Mouse (Mus musculus): Measurements from ENCODE around the gene Trub2.

Gene Trub2

DNA sequence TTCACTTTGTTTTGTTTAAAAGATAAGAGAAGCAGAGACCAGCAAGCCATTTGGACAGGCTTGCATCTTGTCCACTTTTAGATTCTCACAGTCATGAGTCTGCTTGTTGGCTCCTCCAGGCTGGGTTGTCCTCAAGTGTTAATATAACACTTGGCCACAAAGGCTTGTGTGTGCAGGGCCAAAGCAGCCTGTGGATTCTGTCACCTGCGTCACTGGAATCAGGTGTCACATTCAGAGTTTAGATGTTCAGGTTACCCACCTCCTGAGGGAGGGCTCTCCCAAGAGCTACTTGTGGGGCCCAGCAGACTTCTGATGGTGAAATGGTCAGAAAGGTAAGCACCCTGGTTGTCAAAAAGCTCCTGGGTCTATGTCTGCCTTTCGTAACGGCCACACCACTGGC, 65.2 kb downstream of the Trub2 start:
- no peak for DNase-seq

- DNase-seq, result no peak
Measured at GRCm38 (mm10) chr2:29718581-29718980, 69.7 kb downstream of the Trub2 start.

DNA sequence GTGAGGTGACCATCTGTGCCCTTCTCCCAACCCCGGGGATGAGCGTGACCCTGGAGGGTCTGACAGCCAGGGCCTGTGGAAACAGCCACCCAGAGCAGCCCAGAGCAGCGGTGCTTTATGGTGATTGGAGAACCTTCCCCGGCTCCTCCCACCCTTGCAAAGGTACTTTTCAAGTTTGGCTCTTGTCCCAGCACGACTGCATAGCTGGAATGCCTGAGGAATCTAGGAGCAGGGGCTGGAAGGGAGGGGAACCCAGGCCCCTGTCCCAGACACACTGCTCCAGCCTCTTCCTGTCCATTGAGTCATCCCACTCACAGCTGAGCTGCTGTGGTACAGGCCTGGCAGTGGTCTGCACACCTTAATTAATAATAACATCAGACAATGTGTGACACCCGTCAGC, 71.6 kb downstream of the Trub2 start:
- DNase-seq, result no peak

DNA sequence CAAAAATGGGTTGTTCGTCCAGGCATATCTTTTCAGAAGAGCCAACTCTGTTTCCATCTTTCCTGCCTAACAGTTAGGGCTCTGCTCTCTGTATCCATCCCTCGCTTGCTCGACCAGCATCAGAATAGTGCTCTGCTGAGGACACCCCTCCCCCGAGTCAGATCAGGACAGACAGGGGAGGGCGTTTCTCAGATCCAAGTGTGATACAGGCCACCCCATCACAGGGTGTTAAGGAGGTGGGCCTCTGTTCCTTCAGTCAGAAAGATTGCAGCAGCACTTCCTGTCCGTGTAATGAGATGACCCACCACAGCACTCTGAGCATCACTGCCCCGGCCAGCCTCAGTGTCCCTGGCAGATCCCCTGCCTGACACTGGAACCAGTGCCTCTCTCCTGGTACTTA, 72.2 kb downstream of the Trub2 start:
- DNase-seq, result no peak

GRCm38 (mm10) chr2:29714127-29714526, 74.2 kb downstream of the Trub2 start:
- DNase-seq, result no peak

DNA sequence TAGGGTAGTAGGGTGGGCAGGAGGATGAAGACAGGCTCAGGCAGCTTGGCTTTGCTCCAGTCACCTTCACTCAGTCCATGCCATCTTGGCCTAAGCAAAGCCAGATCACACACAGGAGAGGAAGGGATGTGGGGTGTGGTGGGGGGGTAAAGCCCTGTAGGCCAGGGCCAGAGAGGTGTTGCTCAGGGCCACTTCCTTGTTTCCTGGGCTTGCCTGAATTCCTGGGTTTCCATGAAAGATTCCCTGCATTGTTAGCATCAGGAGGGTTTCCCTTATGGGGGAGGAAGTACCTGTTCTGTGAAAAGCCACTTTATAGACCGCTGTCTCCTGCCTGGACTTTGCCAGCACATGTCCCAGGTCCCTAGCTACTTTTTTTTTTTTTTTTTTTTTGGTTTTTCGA, 74.8 kb downstream of the Trub2 start:
- DNase-seq, result no peak

- no peak for DNase-seq
Measured at GRCm38 (mm10) chr2:29711877-29712276, 76.4 kb downstream of the Trub2 start.
